Mouse (Mus musculus): ENCODE data around the gene Serpina3c. TPM values are rescaled to one million over a fixed set of nuclear protein-coding genes. Genes with fewer than 3 reads are reported as not detected.
"Not testable (repeated sequence)": the region's sequence is repeated elsewhere in the genome, so short reads cannot be mapped to it uniquely, and the experiment has no call there.

Gene Serpina3c
- total RNA-seq, 2 experiments from 2014 or later: not detected

GRCm38 (mm10) chr12:104123097-104123496 lies 30.6 kb downstream of the Serpina3c start:
- intact Hi-C loops (cut with DNase I): no loop called here
- DNase-seq (ENCODE audit: low spot score in 2 of 2): no peak

DNA sequence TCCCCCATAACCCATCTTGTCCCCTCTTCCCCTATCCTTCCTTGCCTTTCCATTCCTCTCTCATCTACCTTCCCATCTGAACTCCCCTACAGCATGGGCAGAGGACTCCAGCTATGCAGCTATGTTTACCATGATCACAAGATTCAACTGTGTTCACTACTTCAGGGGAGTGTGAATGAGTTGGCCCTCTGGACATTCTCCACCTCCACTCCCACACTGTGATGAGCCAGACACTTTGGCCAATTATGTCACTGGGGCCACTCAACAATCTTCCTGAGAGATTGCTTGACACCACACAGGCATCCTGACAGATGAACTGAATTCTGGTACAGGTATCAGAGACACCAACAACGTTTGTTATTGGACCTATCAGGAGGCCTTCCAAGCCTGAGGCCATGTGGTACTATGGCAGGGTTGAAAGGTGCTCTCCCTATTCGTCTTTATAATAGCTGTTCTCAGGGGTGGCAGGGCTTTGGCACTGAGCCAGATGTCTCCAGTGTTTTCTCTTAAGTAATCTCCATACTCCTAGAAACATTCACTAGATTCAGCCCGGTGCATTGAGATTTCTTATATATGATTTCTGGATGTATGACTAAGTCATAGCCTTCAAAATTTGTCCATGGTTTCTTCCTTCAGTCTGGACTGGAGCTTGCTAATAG lies 38.6 kb downstream of the Serpina3c start:
- DNase-seq (ENCODE audit: low spot score in 2 of 2): no peak
- intact Hi-C loops (cut with DNase I): no loop called here

- intact Hi-C loops (cut with DNase I); DNase-seq (ENCODE audit: low spot score in 2 of 2): not testable (repeated sequence)
Measured at GRCm38 (mm10) chr12:104112333-104112732, 41.3 kb downstream of the Serpina3c start, which contains the start of gene Serpina3a. Gene Serpina3a, plus strand, starts transcription at chr12:104112724.

GRCm38 (mm10) chr12:104108507-104108906 lies 45.2 kb downstream of the Serpina3c start:
- DNase-seq (ENCODE audit: low spot score in 2 of 2): no peak
- intact Hi-C loops (cut with DNase I): no loop called here

- intact Hi-C loops (cut with DNase I): no loop called here
- DNase-seq (ENCODE audit: low spot score in 2 of 2): no peak
Measured at GRCm38 (mm10) chr12:104106919-104107318, 46.8 kb downstream of the Serpina3c start.

- DNase-seq (ENCODE audit: low spot score in 2 of 2): no peak
- intact Hi-C loops (cut with DNase I): no loop called here
Measured at GRCm38 (mm10) chr12:104105847-104106246, 47.8 kb downstream of the Serpina3c start.

- DNase-seq (ENCODE audit: low spot score in 2 of 2): no peak
- intact Hi-C loops (cut with DNase I): no loop called here
Measured at GRCm38 (mm10) chr12:104100768-104101167, 52.9 kb downstream of the Serpina3c start, which contains the start of gene Serpina5. Gene Serpina5, plus strand, starts transcription at chr12:104101113.

Other genes with a start within 250 kb of the Serpina3c start
- gene Serpina1c, start 249.0 kb downstream of the Serpina3c start, total RNA-seq (2021): not detected
- not detected for gene Serpina1e, start 194.9 kb downstream of the Serpina3c start, total RNA-seq (2021)
- not detected for gene Serpina11, start 163.9 kb downstream of the Serpina3c start, total RNA-seq (2021)
- 1 to 10 TPM in 1 of 2 experiments, under 1 TPM in 1; 0.77 to 1.4 TPM for gene Serpina9, start 140.1 kb downstream of the Serpina3c start, total RNA-seq (2021)
- gene Serpina12, start 109.4 kb downstream of the Serpina3c start, total RNA-seq (2021): not detected
- gene Serpina5, start 52.8 kb downstream of the Serpina3c start, total RNA-seq (2021): not detected
- gene Serpina3a, start 41.1 kb downstream of the Serpina3c start, total RNA-seq (2021): not detected
- gene Serpina3b, start 25.9 kb downstream of the Serpina3c start, total RNA-seq (2021): not detected
- not detected for gene Serpina3f, start 60.7 kb upstream of the Serpina3c start, total RNA-seq (2021)
- under 1 TPM; 0.26 to 0.27 TPM for gene Serpina3g, start 82.4 kb upstream of the Serpina3c start, total RNA-seq (2021)
- not detected for gene Serpina3i, start 109.3 kb upstream of the Serpina3c start, total RNA-seq (2021)
- gene Serpina3j, start 160.7 kb upstream of the Serpina3c start, total RNA-seq (2021): not detected
- not detected for gene Serpina3k, start 184.6 kb upstream of the Serpina3c start, total RNA-seq (2021)
- not detected for gene Serpina3m, start 184.6 kb upstream of the Serpina3c start, total RNA-seq (2021)

Data from left cerebral cortex, postnatal 14 days (tissue).